Mouse (Mus musculus) frontal cortex, postnatal 36 days (tissue): ENCODE measurements at regions not wholly inside any gene's neighbourhood (a gene's known extent, or its start where the extent isn't known, plus 50 kb on each side); places are given as distances from the start of the nearest gene placed in this dataset.

Experiments
- DNase-seq, 2 experiments: peaks; one replicate each; pipeline ENCODE4 v3.0.0; 2022; ENCODE audit warnings: low spot score in 2 of 2

DNA sequence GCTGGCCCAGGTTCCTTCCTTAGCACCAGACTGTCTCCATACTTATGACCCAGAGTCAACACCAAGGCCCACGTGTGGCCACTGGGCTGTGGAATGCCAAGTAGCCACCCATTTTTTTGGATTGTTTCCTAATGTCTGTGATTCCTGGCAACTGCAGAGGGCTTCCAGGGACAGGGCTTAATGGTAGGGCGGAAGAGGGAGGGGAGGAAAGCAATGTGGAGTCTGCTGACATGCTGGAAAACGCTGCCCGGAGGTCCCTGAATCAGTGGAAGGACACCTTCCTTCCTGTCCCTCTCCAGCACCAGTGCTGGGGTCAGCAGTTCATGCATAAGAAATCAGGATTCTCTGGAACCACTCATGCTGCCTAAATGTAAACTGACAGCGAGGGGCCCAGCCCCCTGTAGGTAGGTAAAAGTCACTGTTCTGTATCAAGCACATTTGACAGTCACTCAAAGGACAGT, 90.8 kb downstream of the Iyd start:
- DNase-seq, result no peak

DNA sequence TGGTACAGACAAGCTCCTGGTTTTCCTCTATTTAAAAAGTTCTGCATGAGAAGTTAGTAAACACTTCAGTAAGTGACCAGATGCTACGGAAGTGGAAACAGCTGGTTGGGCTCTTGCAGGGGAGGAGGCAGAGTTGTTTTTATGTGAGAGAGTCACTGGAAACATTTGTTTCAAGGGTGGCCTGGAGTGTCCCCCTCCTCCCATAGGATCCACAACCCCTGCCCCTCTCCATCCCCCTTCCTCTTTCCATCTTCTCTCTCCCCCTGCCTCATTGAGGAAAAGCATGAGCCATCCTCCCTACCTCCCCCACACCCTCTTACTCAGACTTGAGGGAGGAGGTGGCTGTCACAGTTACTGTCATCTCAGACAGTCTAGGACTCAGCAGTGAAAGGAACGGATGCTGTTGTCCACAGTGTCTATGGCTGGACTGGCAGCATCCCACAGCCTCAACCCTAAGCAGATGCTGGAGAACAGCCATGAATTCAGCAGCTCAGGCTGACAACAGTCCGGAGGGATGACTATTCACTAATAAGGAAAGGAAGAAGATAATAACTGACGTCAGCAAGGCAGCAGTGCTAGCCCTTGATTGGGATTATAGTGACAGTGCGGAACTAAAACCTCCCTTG, 93.9 kb downstream of the Iyd start:
- DNase-seq, result peak in 1 of 2 experiments; percentile 6

DNA sequence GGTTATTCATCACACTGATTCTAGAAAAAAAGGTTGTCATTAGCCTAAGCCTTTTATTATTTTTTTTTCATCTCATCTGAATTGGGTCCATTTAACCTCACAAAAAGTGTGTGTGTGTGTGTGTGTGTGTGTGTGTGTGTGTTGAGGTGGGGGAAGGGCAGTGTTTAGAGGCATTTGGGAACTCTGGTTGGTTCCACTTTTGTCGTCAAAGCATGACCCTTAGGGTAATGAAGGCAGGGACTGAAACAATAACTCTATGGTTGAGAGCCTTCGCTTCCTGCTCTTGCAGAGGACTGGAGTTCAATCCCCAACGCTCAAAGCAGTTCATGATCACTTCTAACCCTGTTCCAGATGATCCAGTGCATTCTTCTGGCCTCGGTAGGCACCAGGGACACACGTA, 96.1 kb upstream of the Plekhg1 start:
- no peak for DNase-seq

DNA sequence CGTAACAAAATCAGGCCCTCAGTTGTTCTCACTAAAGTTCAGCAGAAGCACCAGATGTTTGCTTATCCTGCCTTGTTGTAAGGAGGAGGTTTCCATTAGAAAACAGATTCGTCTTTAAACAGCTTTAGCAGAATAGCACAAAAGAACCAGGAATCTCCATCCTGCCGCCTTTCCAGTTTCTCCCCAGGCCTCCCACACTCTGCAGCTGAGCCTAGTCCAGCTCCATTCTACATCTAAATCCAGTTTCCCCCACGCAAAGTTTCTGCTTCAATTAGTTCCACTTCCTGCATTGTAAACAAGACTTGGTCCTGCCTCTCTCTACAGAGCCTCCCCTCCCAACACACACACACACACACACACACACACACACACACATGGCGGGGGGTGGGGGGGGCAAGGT, 95.1 kb upstream of the Plekhg1 start:
- peak; percentile 10 to 31 for DNase-seq

DNA sequence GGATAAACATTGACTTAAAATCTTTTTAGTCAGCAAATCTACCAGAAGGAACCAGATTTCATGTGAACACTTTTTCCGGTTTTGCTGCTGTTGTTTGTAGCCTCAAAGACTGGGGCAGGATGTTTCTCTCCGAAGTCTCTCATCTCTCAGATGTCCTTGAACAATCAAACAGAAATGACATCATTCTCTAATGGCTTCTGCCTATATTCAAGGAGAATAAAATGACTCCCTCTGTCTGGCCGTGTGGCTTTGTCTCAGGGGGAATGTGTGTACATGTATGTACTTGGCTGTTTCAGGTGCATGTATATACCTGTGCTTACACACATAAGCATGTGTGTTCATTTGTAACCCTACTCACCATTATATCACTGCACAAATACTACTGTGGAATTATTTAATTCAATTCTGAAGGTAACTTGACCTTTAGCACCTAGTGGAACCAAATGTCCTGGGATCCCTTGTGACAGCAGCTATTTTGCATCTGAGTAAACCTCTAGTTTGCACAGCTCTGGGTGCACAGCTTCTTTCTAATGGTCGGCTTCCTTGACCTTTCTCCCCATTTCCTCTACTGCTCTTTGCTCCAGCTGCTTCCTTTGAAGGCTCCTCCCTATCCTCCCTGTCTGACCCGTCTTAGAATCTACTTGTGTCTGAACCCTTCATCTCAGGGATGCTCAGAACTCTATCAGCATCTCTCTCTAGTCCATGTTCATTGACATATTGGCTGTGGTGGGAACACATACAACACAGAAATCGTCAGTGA, 93.8 kb upstream of the Plekhg1 start:
- no peak for DNase-seq

DNA sequence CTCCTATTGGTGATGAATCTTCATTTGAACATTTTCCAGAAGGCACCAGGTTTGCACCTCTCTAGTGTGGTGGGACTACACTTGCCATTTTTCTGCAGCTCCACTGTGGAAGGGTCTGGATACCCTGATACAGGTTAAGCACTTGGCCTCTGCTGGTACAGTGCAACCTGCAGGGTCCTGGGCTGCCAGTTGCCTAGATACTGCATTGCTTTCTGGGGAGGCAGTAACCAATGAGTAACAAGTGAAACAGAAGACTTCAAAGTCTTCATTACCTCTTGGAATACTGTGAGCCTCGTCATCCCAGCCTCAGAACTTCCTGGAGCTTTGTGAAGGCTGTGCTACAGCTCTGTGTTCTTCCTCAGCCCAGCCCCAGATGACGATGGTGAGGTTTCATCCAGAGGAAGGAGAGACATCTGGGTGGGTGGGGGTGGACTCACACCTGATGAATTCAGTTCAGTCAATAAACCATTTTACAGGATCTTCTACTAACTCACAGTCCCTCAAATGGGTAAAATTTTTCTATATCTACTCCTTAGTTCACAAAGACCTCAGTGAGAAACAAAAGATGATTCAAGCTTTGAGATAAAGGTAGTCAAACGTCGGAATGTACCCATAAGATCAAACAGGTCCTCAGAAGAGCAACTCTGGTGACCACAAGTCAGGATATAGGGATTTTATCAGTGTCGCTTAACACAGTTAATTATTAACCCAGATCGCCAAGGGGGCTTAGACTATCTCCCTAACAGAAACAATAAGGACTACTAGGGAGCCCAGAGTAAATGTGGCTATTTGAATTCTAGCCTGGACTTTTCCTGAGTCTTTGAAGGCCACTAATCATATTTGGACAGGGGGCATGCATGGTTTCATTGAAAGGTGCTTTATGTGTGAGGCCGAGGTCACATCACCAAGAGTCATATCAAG, 92.1 kb upstream of the Plekhg1 start:
- DNase-seq, result no peak

DNA sequence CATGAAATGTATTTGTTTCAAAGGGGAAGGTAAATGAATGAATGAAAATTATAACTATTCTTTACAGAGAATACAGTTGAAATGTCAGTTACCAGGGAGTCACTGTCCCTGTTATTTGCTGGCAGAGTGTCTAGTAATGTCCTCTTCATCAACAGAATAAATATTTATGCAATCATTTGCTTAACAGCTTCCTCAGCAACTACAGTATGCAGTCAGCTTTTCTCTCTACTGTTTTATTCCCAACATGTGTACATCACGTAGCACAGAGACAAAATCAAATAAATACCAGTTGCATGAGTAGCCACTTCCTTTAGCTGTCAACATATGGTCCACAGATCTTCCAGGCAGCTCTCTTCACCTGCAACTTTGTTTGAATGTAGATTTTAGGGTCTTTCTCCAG, 90.2 kb upstream of the Plekhg1 start:
- DNase-seq, result no peak

DNA sequence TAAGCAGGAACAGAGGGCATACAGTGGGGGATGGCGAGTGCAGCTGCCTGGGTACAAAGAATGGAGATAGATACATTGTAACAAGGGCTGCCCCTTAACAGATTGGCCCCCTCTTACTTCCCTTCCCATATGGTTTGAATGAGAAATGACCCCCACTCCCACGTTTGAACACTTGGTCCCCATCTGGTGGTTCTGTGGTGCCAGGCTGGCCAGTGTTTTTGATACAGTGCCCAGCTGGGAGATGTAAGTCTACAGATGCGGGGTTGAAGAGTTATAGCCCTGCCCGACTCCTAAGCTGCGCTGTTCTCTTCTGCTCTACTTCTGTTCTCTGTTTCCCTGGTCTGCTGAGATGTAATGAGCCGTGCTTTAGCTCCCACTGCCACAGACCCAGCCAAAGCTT, 89.6 kb upstream of the Plekhg1 start:
- no peak for DNase-seq

DNA sequence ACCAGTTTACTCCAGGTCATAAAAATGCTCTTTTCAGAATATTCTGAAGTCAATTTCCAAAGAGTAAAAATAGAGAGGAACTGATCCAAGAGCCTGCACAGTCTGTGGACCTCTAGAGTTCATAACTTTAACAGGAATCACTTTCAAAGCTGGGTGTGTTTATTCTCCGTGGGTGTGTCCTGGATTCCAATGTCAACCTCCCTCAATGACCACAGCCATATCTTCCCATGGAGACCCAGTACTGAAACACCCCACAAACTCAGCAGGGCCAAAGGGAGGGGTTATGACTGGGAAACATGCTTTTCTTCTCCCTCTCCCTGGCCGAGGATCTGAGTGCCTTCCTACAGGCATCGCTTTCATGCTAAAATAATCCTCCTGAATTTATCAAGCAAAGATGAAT, 87.6 kb upstream of the Plekhg1 start:
- DNase-seq, result no peak

DNA sequence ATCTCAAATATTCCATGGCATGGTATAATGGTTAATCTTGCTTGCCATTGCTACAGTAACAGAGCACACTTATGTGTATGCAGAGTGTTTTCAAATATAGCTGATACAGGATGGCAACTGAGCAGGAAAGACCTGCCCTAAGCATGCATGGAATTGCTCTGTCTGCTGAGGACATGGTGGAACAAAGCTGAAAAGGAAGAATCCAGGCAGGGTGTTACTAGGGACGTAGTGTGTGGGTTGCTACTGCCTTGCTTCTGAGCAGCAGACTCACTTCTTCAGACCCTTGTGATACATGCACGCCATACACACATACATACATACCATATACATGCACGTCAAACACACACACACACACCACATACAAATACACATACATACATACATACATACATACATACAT, 84.1 kb upstream of the Plekhg1 start:
- no peak for DNase-seq

DNA sequence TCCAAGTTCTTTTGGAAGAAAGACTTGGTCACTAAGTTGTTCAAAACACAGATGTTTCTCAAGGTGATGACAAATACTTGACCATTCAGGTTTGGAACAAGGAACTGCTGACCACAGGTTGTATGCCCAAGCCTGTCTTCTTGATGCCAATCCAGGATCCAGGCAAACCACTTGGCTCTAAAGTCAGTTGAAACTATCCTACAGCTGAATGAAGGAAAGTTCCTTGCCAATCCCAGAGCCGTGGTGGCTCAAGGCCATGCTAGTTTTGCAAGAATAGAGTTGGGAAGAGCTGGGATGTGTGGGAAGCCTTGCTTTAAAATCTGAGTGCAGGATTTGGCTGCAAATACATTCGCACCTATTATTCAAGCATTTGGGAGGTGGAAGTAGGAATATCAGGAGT, 78.0 kb upstream of the Plekhg1 start:
- DNase-seq, result no peak

DNA sequence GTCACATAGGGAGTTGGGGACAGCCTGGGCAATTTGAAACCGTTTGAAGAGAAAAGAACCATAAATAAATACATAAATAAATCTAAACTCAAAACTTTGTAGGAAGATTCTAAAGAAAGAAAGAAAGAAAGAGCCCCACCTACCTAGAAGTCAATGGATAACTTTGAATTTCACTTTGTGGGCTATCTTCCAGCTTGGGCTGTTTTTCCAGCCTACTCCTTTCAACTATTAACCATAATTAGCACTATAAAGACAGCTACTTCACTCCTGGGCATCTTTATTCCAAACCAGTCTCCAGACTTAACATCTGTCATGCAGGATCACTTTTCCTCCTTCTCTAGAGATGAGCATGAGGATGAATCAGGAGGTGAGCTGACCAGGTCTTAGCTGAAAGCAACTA, 77.6 kb upstream of the Plekhg1 start:
- DNase-seq, result no peak

DNA sequence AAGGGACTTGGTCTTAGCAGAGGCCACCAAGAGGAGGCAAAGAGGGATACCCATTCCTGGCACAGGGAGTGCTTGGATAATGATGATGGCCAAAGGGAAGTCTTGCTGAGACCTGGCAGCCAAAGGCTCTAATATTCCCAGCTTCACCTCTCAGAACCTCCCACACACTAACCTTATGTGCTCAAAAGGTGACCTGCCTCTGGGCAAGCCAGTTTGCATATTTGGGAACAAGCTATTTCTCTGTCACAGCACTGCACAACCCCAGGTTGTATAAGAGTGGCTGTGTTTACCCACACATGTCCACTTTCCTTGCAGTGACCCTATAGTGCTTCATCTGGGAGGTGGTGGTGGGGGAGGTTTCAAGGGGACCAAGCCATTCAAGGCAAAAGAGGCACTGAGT, 76.9 kb upstream of the Plekhg1 start:
- no peak for DNase-seq

DNA sequence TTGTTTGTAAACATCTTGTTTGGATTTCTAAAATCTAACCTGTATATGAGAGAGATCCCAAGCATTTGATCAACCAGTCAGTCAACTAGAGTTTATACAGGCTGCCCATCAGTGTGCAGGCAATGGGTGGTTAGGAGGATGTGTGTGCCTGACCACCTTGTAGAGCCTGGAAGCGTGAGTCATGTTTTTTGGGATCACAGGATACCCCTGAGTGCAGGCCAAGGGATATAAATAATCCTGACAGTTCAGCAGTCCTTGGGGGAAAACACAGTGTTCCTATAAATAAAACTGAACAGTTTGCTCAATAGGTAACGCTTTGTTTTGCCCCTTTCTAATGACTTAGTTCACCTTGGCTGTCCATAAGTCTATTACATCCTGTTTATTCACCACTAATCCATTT, 55.7 kb upstream of the Plekhg1 start:
- no peak for DNase-seq
